Mouse (Mus musculus): Measurements from ENCODE around the gene Chchd1.

- TF ChIP-seq CTCF (IDR thresholded peaks at IDR 0.05; ENCODE audit: extremely low read depth, insufficient read length, insufficient replicate concordance, low read depth, low read length): no peak
- TF ChIP-seq POLR2A (IDR thresholded peaks at IDR 0.05; ENCODE audit: low read depth, low read length): no peak
Observed at GRCm38 (mm10) chr14:20729871-20730270, 27.1 kb downstream of the Chchd1 start.
